Mouse (Mus musculus): ENCODE results near the gene Mettl7b. TPM values are rescaled to one million over a fixed set of nuclear protein-coding genes. Genes with fewer than 3 reads are reported as not detected.

Gene Mettl7b
- polyA plus RNA-seq, 1 experiment from 2014 or later: 0.32 TPM

- H3K9me3 ChIP-seq: no peaks in the 10 kb centered on the region
- WGBS: 54% methylated on average over 5 of the region's 5 CpGs
- no peak for ATAC-seq (ENCODE audit: insufficient number of reproducible peaks, low FRiP score, low TSS enrichment, low read depth)
- H3K36me3 ChIP-seq: no peaks in the 10 kb centered on the region
- H3K4me1 ChIP-seq: peaks cover 12% of the 10 kb centered on the region
- H3K27ac ChIP-seq: no peak overlapping the region
- no peak overlapping the region for H3K9ac ChIP-seq
- H3K4me2 ChIP-seq: no peak overlapping the region
- H3K4me3 ChIP-seq: no peak overlapping the region
- peaks cover 27% of the 10 kb centered on the region for H3K27me3 ChIP-seq
Measured at GRCm38 (mm10) chr10:128938974-128939373, 21.8 kb downstream of the Mettl7b start.

GRCm38 (mm10) chr10:128938457-128938856 is 22.3 kb downstream of the Mettl7b start:
- H3K27me3 ChIP-seq: peaks cover 32% of the 10 kb centered on the region
- no peak overlapping the region for H3K4me2 ChIP-seq
- no peak for ATAC-seq (ENCODE audit: insufficient number of reproducible peaks, low FRiP score, low TSS enrichment, low read depth)
- H3K27ac ChIP-seq: 0 out of 2 replicates have a peak overlapping the region, but pooled peaks have one; percentile 22
- H3K9me3 ChIP-seq: no peaks in the 10 kb centered on the region
- no peaks in the 10 kb centered on the region for H3K36me3 ChIP-seq
- 73% methylated on average over 9 of the region's 9 CpGs for WGBS
- peaks cover 17% of the 10 kb centered on the region for H3K4me1 ChIP-seq
- H3K4me3 ChIP-seq: no peak overlapping the region
- no peak overlapping the region for H3K9ac ChIP-seq

- Histone ChIP-seq H3K27ac (0 out of 2 replicates have a peak overlapping the region, but pooled peaks have one; percentile 22), H3K4me1 (peaks cover 20% of the 10 kb centered on the region), H3K9ac (no peak overlapping the region), H3K4me2 (no peak overlapping the region), H3K36me3 (no peaks in the 10 kb centered on the region), H3K27me3 (peaks cover 38% of the 10 kb centered on the region), H3K9me3 (no peaks in the 10 kb centered on the region), H3K4me3 (no peak overlapping the region)
- peak; percentile 25; the same call in 1 of the 2 replicates for ATAC-seq (ENCODE audit: insufficient number of reproducible peaks, low FRiP score, low TSS enrichment, low read depth)
- WGBS: 66% methylated on average over 12 of the region's 12 CpGs
Measured at GRCm38 (mm10) chr10:128937756-128938390, 22.9 kb downstream of the Mettl7b start.

GRCm38 (mm10) chr10:128935826-128936440 is 24.9 kb downstream of the Mettl7b start:
- 74% methylated on average over 8 of the region's 8 CpGs for WGBS
- no peak overlapping the region for H3K27ac ChIP-seq

GRCm38 (mm10) chr10:128934997-128935787 is 25.6 kb downstream of the Mettl7b start:
- H3K4me1 ChIP-seq: peaks cover 20% of the 10 kb centered on the region
- H3K27me3 ChIP-seq: peaks cover 55% of the 10 kb centered on the region
- H3K4me2 ChIP-seq: peak overlapping the region; percentile 78
- ATAC-seq (ENCODE audit: insufficient number of reproducible peaks, low FRiP score, low TSS enrichment, low read depth): no peak
- H3K27ac ChIP-seq: no peak overlapping the region
- H3K9me3 ChIP-seq: no peaks in the 10 kb centered on the region
- H3K36me3 ChIP-seq: no peaks in the 10 kb centered on the region
- no peak overlapping the region for H3K9ac ChIP-seq
- WGBS: 59% methylated on average over 7 of the region's 7 CpGs
- peak overlapping the region; percentile 45; the same call in 1 of the 2 replicates for H3K4me3 ChIP-seq

More at GRCm38 (mm10) chr10:128935826-128936440, 24.9 kb downstream of the Mettl7b start:
- Histone ChIP-seq H3K9me3 (no peaks in the 10 kb centered on the region), H3K36me3 (no peaks in the 10 kb centered on the region), H3K4me2 (no peak overlapping the region), H3K4me3 (no peak overlapping the region), H3K9ac (no peak overlapping the region), H3K27me3 (peaks cover 54% of the 10 kb centered on the region), H3K4me1 (peaks cover 20% of the 10 kb centered on the region)
- ATAC-seq (ENCODE audit: insufficient number of reproducible peaks, low FRiP score, low TSS enrichment, low read depth): no peak

GRCm38 (mm10) chr10:128933976-128934721 is 26.6 kb downstream of the Mettl7b start:
- Histone ChIP-seq H3K27me3 (peaks cover 59% of the 10 kb centered on the region), H3K4me1 (peaks cover 20% of the 10 kb centered on the region), H3K36me3 (no peaks in the 10 kb centered on the region), H3K4me2 (peak overlapping the region; percentile 78), H3K9me3 (no peaks in the 10 kb centered on the region), H3K27ac (no peak overlapping the region), H3K4me3 (peak overlapping the region; percentile 45), H3K9ac (peak overlapping the region; percentile 47)
- no peak for ATAC-seq (ENCODE audit: insufficient number of reproducible peaks, low FRiP score, low TSS enrichment, low read depth)
- WGBS: 3% methylated on average over 21 of the region's 21 CpGs

GRCm38 (mm10) chr10:128933574-128933973 is 27.2 kb downstream of the Mettl7b start, which contains the start of gene Itga7:
Gene Itga7 (plus strand): TSS chr10:128933818.
- Histone ChIP-seq H3K9me3 (no peaks in the 10 kb centered on the region), H3K9ac (peak within 1 kb of the TSS; percentile 47), H3K27me3 (peaks cover 59% of the 10 kb centered on the region), H3K27ac (no peak within 1 kb of the TSS), H3K36me3 (no peaks in the 10 kb centered on the region), H3K4me2 (peak within 1 kb of the TSS; percentile 78), H3K4me3 (peak within 1 kb of the TSS; percentile 45), H3K4me1 (peaks cover 20% of the 10 kb centered on the region)
- 0% methylated on average over 26 of the region's 26 CpGs for WGBS
- ATAC-seq (ENCODE audit: insufficient number of reproducible peaks, low FRiP score, low TSS enrichment, low read depth): no peak

GRCm38 (mm10) chr10:128931441-128931840 is 29.3 kb downstream of the Mettl7b start:
- no peaks in the 10 kb centered on the region for H3K9me3 ChIP-seq
- no peak overlapping the region for H3K4me2 ChIP-seq
- H3K27me3 ChIP-seq: peaks cover 58% of the 10 kb centered on the region
- 38% methylated on average over 2 of the region's 2 CpGs for WGBS
- no peak overlapping the region for H3K9ac ChIP-seq
- H3K4me1 ChIP-seq: peaks cover 15% of the 10 kb centered on the region
- ATAC-seq (ENCODE audit: insufficient number of reproducible peaks, low FRiP score, low TSS enrichment, low read depth): no peak
- no peaks in the 10 kb centered on the region for H3K36me3 ChIP-seq
- no peak overlapping the region for H3K27ac ChIP-seq
- H3K4me3 ChIP-seq: no peak overlapping the region

GRCm38 (mm10) chr10:128929638-128930378 is 31.0 kb downstream of the Mettl7b start:
- ATAC-seq (ENCODE audit: insufficient number of reproducible peaks, low FRiP score, low TSS enrichment, low read depth): no peak
- Histone ChIP-seq H3K36me3 (no peaks in the 10 kb centered on the region), H3K27ac (no peak overlapping the region), H3K4me3 (no peak overlapping the region), H3K4me1 (peaks cover 15% of the 10 kb centered on the region), H3K9me3 (no peaks in the 10 kb centered on the region), H3K4me2 (no peak overlapping the region), H3K27me3 (peaks cover 41% of the 10 kb centered on the region), H3K9ac (no peak overlapping the region)
- 57% methylated on average over 7 of the region's 7 CpGs for WGBS

GRCm38 (mm10) chr10:128928356-128928755 is 32.4 kb downstream of the Mettl7b start:
- Histone ChIP-seq H3K9ac (no peak overlapping the region), H3K4me3 (no peak overlapping the region), H3K4me1 (peaks cover 10% of the 10 kb centered on the region), H3K36me3 (no peaks in the 10 kb centered on the region), H3K27ac (no peak overlapping the region), H3K9me3 (no peaks in the 10 kb centered on the region), H3K27me3 (peaks cover 27% of the 10 kb centered on the region), H3K4me2 (no peak overlapping the region)
- ATAC-seq (ENCODE audit: insufficient number of reproducible peaks, low FRiP score, low TSS enrichment, low read depth): no peak
- 43% methylated on average over 4 of the region's 4 CpGs for WGBS

- H3K9ac ChIP-seq: peak within 1 kb of the TSS; percentile 66
- WGBS: 64% methylated on average over 9 of the region's 9 CpGs
Measured at GRCm38 (mm10) chr10:128923935-128924334, 36.9 kb downstream of the Mettl7b start, which contains the start of gene Bloc1s1. Gene Bloc1s1 (minus strand): TSS chr10:128924035.

More at GRCm38 (mm10) chr10:128923935-128924334, 36.9 kb downstream of the Mettl7b start, which contains the start of gene Bloc1s1:
- H3K4me1 ChIP-seq: peaks cover 49% of the 10 kb centered on the region
- no peak for ATAC-seq (ENCODE audit: insufficient number of reproducible peaks, low FRiP score, low TSS enrichment, low read depth)
- no peaks in the 10 kb centered on the region; the same call in 1 of the 2 replicates for H3K36me3 ChIP-seq
- peak within 1 kb of the TSS; percentile 95 for H3K27ac ChIP-seq
- H3K9me3 ChIP-seq: no peaks in the 10 kb centered on the region
- no peaks in the 10 kb centered on the region for H3K27me3 ChIP-seq
- H3K4me2 ChIP-seq: peak within 1 kb of the TSS; percentile 71
- H3K4me3 ChIP-seq: peak within 1 kb of the TSS; percentile 70

All from limb, embryonic 15.5 days (tissue).